Mouse (Mus musculus) midbrain, embryonic 11.5 days (tissue): ENCODE measurements around the gene Cenpj. TPM values are rescaled to one million over a fixed set of nuclear protein-coding genes. Genes with fewer than 3 reads are reported as not detected.

Experiments used
- ATAC-seq: fragments of 200-750 bp; cut with Nextera tagmentation; 2 replicates; pipeline ENCODE4 v1.8.0; 2017; ENCODE audit warnings: moderate TSS enrichment, moderate library complexity; ENCODE audit not compliant: low FRiP score
- DNase-seq: peaks from one replicate; pipeline ENCODE4 v3.0.0; 2015; ENCODE audit warnings: low spot score; ENCODE audit errors: missing footprints
- H3K27ac ChIP-seq: fragments of 300-500 bp; sonication (generic); 2 replicates; pipeline ENCODE4 v1.5.1; 2014; ENCODE audit warnings: low read depth, low read length
- H3K27me3 ChIP-seq: fragments of 300-500 bp; sonication (generic); 2 replicates; pipeline ENCODE4 v1.6.1; 2014; ENCODE audit warnings: mild to moderate bottlenecking, low read length, moderate library complexity, mixed read lengths; ENCODE audit not compliant: control insufficient read depth, insufficient read depth
- H3K36me3 ChIP-seq: fragments of 300-500 bp; sonication (generic); 2 replicates; pipeline ENCODE4 v1.6.1; 2014; ENCODE audit warnings: mild to moderate bottlenecking, low read length, moderate library complexity, mixed read lengths; ENCODE audit not compliant: control insufficient read depth, insufficient read depth
- H3K4me1 ChIP-seq: fragments of 300-500 bp; sonication (generic); 2 replicates; pipeline ENCODE4 v1.6.1; 2014; ENCODE audit warnings: low read length; ENCODE audit not compliant: control insufficient read depth, insufficient read depth
- H3K4me2 ChIP-seq: fragments of 300-500 bp; sonication (generic); 2 replicates; pipeline ENCODE4 v1.6.1; 2014; ENCODE audit warnings: mild to moderate bottlenecking, moderate library complexity
- H3K4me3 ChIP-seq: fragments of 300-500 bp; sonication (generic); 2 replicates; pipeline ENCODE4 v1.5.1; 2014; ENCODE audit warnings: low read depth, low read length
- H3K9ac ChIP-seq: fragments of 300-500 bp; sonication (generic); 2 replicates; pipeline ENCODE4 v1.6.1; 2014; ENCODE audit warnings: low read length
- H3K9me3 ChIP-seq: fragments of 300-500 bp; sonication (generic); 2 replicates; pipeline ENCODE4 v1.6.1; 2016; ENCODE audit warnings: low read length; ENCODE audit not compliant: control insufficient read depth
- WGBS: fragments of 180-500 bp; shearing (Covaris S2); extraction: QIAGEN DNeasy Blood & Tissue Kit; methylation state at CpG from one replicate; pipeline ENCODE4 v1.1.7; 2014; 5-methylcytosine and 5-hydroxymethylcytosine counted together
- polyA plus RNA-seq: library from polyadenylated mRNA; unstranded; fragments of >200 nt; fragmentation: Nextera tagmentation; extraction: Ambion mirVana; gene quantifications from 2 replicates; pipeline ENCODE4 v1.2.1, GENCODE M21; 2014

The Cenpj gene
- polyA plus RNA-seq = 24.4 and 26.6 TPM in 2 replicates

GRCm38 (mm10) chr14:56575416-56575815, at the start of gene Cenpj, which contains the start of gene Parp4:
Cenpj (minus strand) TSS chr14:56575425.
Parp4 (plus strand) TSS chr14:56575619.
- no peaks in the 10 kb centered on the region for H3K27me3 ChIP-seq
- H3K4me2 ChIP-seq = peak within 1 kb of the TSS; percentile 65
- DNase-seq (peak; percentile 91), ATAC-seq (no peak)
- peak within 1 kb of the TSS; percentile 40 for H3K4me3 ChIP-seq
- H3K9me3 ChIP-seq = no peaks in the 10 kb centered on the region
- no peak within 1 kb of the TSS for H3K27ac ChIP-seq
- 1% methylated on average over 24 of the region's 24 CpGs for WGBS
- peaks cover 1% of the 10 kb centered on the region for H3K4me1 ChIP-seq
- H3K9ac ChIP-seq = peak within 1 kb of the TSS; percentile 61
- no peaks in the 10 kb centered on the region for H3K36me3 ChIP-seq

DNA sequence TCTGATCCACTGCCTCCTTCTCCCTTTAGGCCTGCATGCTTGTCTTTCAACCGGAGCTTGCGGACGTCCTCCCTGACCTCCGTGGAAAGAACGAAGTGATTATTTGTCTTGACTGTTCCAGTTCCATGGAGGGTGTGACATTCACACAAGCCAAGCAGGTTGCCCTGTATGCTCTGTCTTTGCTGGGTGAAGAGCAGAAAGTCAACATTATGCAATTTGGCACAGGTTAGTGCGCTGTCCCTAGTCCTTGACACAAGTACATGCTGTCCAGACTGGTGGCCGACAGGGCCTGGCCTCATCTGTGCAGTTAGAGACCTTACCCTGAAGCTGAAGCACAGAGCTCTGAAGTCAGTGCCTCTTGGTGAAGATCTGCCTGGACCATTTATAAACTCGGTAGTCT, 45.2 kb upstream of the Cenpj start:
- no peak overlapping the region for H3K9ac ChIP-seq
- DNase-seq (no peak), ATAC-seq (no peak)
- no peak overlapping the region for H3K27ac ChIP-seq
- whole genome bisulfite sequencing = 89% methylated on average over 8 of the region's 8 CpGs
- no peak overlapping the region for H3K4me2 ChIP-seq
- no peaks in the 10 kb centered on the region for H3K9me3 ChIP-seq
- H3K36me3 ChIP-seq = no peaks in the 10 kb centered on the region
- H3K4me1 ChIP-seq = no peaks in the 10 kb centered on the region
- H3K4me3 ChIP-seq = no peak overlapping the region
- no peaks in the 10 kb centered on the region for H3K27me3 ChIP-seq

DNA sequence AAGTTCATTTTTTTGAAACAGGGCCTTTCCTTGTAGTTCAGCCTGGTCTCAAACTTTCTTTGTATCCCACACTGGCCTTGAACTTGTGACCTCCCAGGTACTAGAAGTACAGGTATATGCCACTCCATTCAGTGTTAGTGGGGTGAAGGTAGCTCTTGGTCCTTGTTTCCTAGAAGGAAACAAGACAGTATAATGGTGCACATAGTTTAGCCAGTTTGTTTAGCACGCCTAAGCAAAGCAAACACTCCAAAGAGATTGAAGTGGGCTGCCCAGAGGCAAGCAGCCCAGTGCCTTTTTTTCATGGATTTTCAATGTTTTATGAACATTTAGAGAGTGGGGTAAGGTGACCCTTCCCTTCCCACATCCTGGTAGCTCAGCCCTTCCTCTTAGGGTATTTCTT, 42.2 kb upstream of the Cenpj start:
- Histone ChIP-seq H3K9me3 (no peaks in the 10 kb centered on the region), H3K36me3 (no peaks in the 10 kb centered on the region), H3K27me3 (no peaks in the 10 kb centered on the region), H3K27ac (no peak overlapping the region), H3K4me2 (no peak overlapping the region), H3K4me1 (no peaks in the 10 kb centered on the region), H3K9ac (no peak overlapping the region), H3K4me3 (no peak overlapping the region)
- WGBS = 81% methylated on average over 1 of the region's 1 CpGs
- ATAC-seq = no peak
- DNase-seq = peak; percentile 47

GRCm38 (mm10) chr14:56613212-56613611, 38.0 kb upstream of the Cenpj start:
- H3K27me3 ChIP-seq = no peaks in the 10 kb centered on the region
- no peak for ATAC-seq
- 86% methylated on average over 3 of the region's 3 CpGs for WGBS

GRCm38 (mm10) chr14:56605136-56605535, 29.9 kb upstream of the Cenpj start:
- WGBS = 85% methylated on average over 4 of the region's 4 CpGs
- H3K27ac ChIP-seq = no peak overlapping the region
- DNase-seq (no peak), ATAC-seq (no peak)
- H3K9ac ChIP-seq = no peak overlapping the region
- H3K4me2 ChIP-seq = no peak overlapping the region
- no peaks in the 10 kb centered on the region for H3K36me3 ChIP-seq
- H3K27me3 ChIP-seq = no peaks in the 10 kb centered on the region
- H3K4me3 ChIP-seq = no peak overlapping the region
- H3K4me1 ChIP-seq = no peaks in the 10 kb centered on the region
- no peaks in the 10 kb centered on the region for H3K9me3 ChIP-seq

More at GRCm38 (mm10) chr14:56613212-56613611, 38.0 kb upstream of the Cenpj start:
- H3K4me1 ChIP-seq = no peaks in the 10 kb centered on the region
- DNase-seq = peak; percentile 39
- H3K9me3 ChIP-seq = no peaks in the 10 kb centered on the region
- no peak overlapping the region for H3K4me3 ChIP-seq
- no peaks in the 10 kb centered on the region for H3K36me3 ChIP-seq
- H3K9ac ChIP-seq = no peak overlapping the region
- H3K27ac ChIP-seq = no peak overlapping the region
- no peak overlapping the region for H3K4me2 ChIP-seq

DNA sequence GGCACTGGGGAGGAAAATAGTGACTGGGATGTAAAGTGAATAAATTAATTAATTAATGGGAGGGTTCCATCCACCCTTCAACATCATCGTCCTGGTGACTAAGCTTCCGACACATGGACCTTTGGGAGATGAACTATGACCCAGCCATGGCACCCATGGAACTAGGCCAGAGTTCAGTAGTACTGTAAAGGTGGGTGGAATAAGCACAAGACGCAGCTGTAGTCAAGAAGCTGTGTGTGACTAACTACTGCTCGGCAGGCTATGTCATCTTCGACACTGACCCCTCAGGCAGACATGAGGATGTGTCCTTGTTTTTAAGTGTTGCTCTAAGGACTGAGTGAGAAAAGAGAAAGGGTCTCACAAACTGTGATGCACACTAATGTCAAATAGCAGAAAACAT, 29.2 kb upstream of the Cenpj start:
- no peak for ATAC-seq
- H3K27ac ChIP-seq = no peak overlapping the region
- H3K9ac ChIP-seq = no peak overlapping the region
- no peak for DNase-seq
- no peaks in the 10 kb centered on the region for H3K9me3 ChIP-seq
- no peaks in the 10 kb centered on the region for H3K36me3 ChIP-seq
- WGBS = 88% methylated on average over 5 of the region's 5 CpGs
- H3K4me3 ChIP-seq = no peak overlapping the region
- H3K4me1 ChIP-seq = no peaks in the 10 kb centered on the region
- no peaks in the 10 kb centered on the region for H3K27me3 ChIP-seq
- H3K4me2 ChIP-seq = no peak overlapping the region

- DNase-seq = no peak
- 88% methylated on average over 9 of the region's 9 CpGs for WGBS
- H3K9ac ChIP-seq = no peak overlapping the region
Observed at GRCm38 (mm10) chr14:56602069-56602468, 26.8 kb upstream of the Cenpj start.

GRCm38 (mm10) chr14:56598759-56599158, 23.5 kb upstream of the Cenpj start:
- H3K9me3 ChIP-seq = no peaks in the 10 kb centered on the region
- no peaks in the 10 kb centered on the region for H3K27me3 ChIP-seq
- DNase-seq = peak; percentile 93
- no peak for ATAC-seq
- H3K4me3 ChIP-seq = no peak overlapping the region
- no peak overlapping the region for H3K4me2 ChIP-seq
- WGBS = 43% methylated on average over 6 of the region's 6 CpGs
- H3K27ac ChIP-seq = no peak overlapping the region
- no peaks in the 10 kb centered on the region for H3K4me1 ChIP-seq
- no peak overlapping the region for H3K9ac ChIP-seq
- no peaks in the 10 kb centered on the region for H3K36me3 ChIP-seq

More at GRCm38 (mm10) chr14:56602069-56602468, 26.8 kb upstream of the Cenpj start:
- H3K4me2 ChIP-seq = no peak overlapping the region
- ATAC-seq = no peak
- no peaks in the 10 kb centered on the region for H3K9me3 ChIP-seq
- no peaks in the 10 kb centered on the region for H3K27me3 ChIP-seq
- H3K36me3 ChIP-seq = no peaks in the 10 kb centered on the region
- no peak overlapping the region for H3K4me3 ChIP-seq
- H3K27ac ChIP-seq = no peak overlapping the region
- H3K4me1 ChIP-seq = no peaks in the 10 kb centered on the region

- Histone ChIP-seq H3K4me1 (no peaks in the 10 kb centered on the region), H3K4me2 (no peak overlapping the region), H3K27me3 (no peaks in the 10 kb centered on the region), H3K27ac (no peak overlapping the region), H3K4me3 (no peak overlapping the region), H3K9ac (no peak overlapping the region), H3K9me3 (no peaks in the 10 kb centered on the region), H3K36me3 (no peaks in the 10 kb centered on the region)
- WGBS = 96% methylated on average over 1 of the region's 1 CpGs
- DNase-seq = no peak
- ATAC-seq = no peak
Observed at GRCm38 (mm10) chr14:56594811-56595210, 19.6 kb upstream of the Cenpj start.
